Mouse (Mus musculus) thymus, adult 2 months (tissue): ENCODE measurements around the gene Muc1.

ENCODE experiments used
- CTCF ChIP-seq: fragments of 200-500 bp; IDR thresholded peaks from 2 replicates; pipeline ENCODE4 v1.5.1; 2012; ENCODE audit warnings: mild to moderate bottlenecking, control low read depth, low read length, moderate library complexity, borderline replicate concordance; ENCODE audit not compliant: control insufficient read depth, poor library complexity, insufficient read depth; ENCODE audit errors: extremely low read depth
- POLR2A ChIP-seq: fragments of 200-500 bp; IDR thresholded peaks from 2 replicates; pipeline ENCODE4 v1.6.1; 2012; ENCODE audit warnings: mild to moderate bottlenecking, low read length, control low read depth, moderate library complexity; ENCODE audit not compliant: control insufficient read depth, poor library complexity, insufficient read depth; ENCODE audit errors: extremely low read depth

- no peak for TF ChIP-seq CTCF
- no peak for TF ChIP-seq POLR2A
These were observed 27.3 kb downstream of the Muc1 start for GRCm38 (mm10) chr3:89256177-89256576.
